Mouse (Mus musculus) gastrocnemius, adult 8-10 months (tissue): ENCODE measurements around the gene Nipal1. TPM values are rescaled to one million over a fixed set of nuclear protein-coding genes. Genes with fewer than 3 reads are reported as not detected.

ENCODE experiments used
- DNase-seq, 2 experiments: peaks; one replicate each; pipeline ENCODE4 v3.0.0; 2022; ENCODE audit warnings: low spot score in 2 of 2
- total RNA-seq, 4 experiments: library from RNA; stranded (reverse); gene quantifications; 2 replicates each; pipeline ENCODE4 v1.2.4; 2022

Nipal1 gene
- total RNA-seq, result under 1 TPM in 1 of 4 experiments, not detected in 3; 0.07 TPM

- DNase-seq, result no peak
These were observed at the start of gene Nipal1 for GRCm38 (mm10) chr5:72647418-72647907. Gene Nipal1, plus strand, starts transcription at chr5:72647795.

- DNase-seq, result no peak
These were observed 46.6 kb upstream of the Nipal1 start for GRCm38 (mm10) chr5:72601006-72601405.

GRCm38 (mm10) chr5:72603138-72603537 lies 44.5 kb upstream of the Nipal1 start:
- DNase-seq, result no peak

- DNase-seq, result no peak
These were observed 30.2 kb upstream of the Nipal1 start for GRCm38 (mm10) chr5:72617413-72617812.

GRCm38 (mm10) chr5:72621022-72621421 lies 26.6 kb upstream of the Nipal1 start:
- no peak for DNase-seq

- no peak for DNase-seq
These were observed 17.6 kb upstream of the Nipal1 start for GRCm38 (mm10) chr5:72630026-72630425.

- DNase-seq, result no peak
These were observed 12.8 kb upstream of the Nipal1 start for GRCm38 (mm10) chr5:72634791-72635271.

- DNase-seq, result no peak
These were observed 11.5 kb upstream of the Nipal1 start for GRCm38 (mm10) chr5:72636122-72636521.

- no peak for DNase-seq
These were observed 11.0 kb upstream of the Nipal1 start for GRCm38 (mm10) chr5:72636576-72636975.

- no peak for DNase-seq
These were observed 7.5 kb upstream of the Nipal1 start for GRCm38 (mm10) chr5:72640072-72640471.

GRCm38 (mm10) chr5:72643655-72644054 lies 3.9 kb upstream of the Nipal1 start:
- no peak for DNase-seq

- no peak for DNase-seq
These were observed 3.4 kb upstream of the Nipal1 start, which contains the start of gene Cnga1 for GRCm38 (mm10) chr5:72644175-72644574. Gene Cnga1, minus strand, starts transcription at chr5:72644275.

GRCm38 (mm10) chr5:72646131-72646530 lies 1.5 kb upstream of the Nipal1 start:
- DNase-seq, result no peak

GRCm38 (mm10) chr5:72646996-72647395 lies 599 bp upstream of the Nipal1 start:
- no peak for DNase-seq

GRCm38 (mm10) chr5:72647958-72648595 lies 482 bp downstream of the Nipal1 start:
- no peak for DNase-seq

- no peak for DNase-seq
These were observed 1.6 kb downstream of the Nipal1 start for GRCm38 (mm10) chr5:72648987-72649735.

GRCm38 (mm10) chr5:72653068-72653674 lies 5.6 kb downstream of the Nipal1 start:
- DNase-seq, result no peak

GRCm38 (mm10) chr5:72656270-72656791 lies 8.7 kb downstream of the Nipal1 start:
- no peak for DNase-seq

- DNase-seq, result no peak
These were observed 10.8 kb downstream of the Nipal1 start for GRCm38 (mm10) chr5:72658375-72658774.

- DNase-seq, result no peak
These were observed 13.6 kb downstream of the Nipal1 start for GRCm38 (mm10) chr5:72661051-72661781.

GRCm38 (mm10) chr5:72664126-72664525 lies 16.5 kb downstream of the Nipal1 start:
- no peak for DNase-seq
